Mouse (Mus musculus): Measurements from ENCODE around the gene Sh3gl2.

Gene Sh3gl2

GRCm38 (mm10) chr4:85305912-85306573 lies 101.1 kb downstream of the Sh3gl2 start:
- no peak for DNase-seq (ENCODE audit: low spot score)

- DNase-seq (ENCODE audit: low spot score), result no peak
These were observed 114.2 kb downstream of the Sh3gl2 start for GRCm38 (mm10) chr4:85319092-85319491.

- DNase-seq (ENCODE audit: low spot score), result no peak
These were observed 120.5 kb downstream of the Sh3gl2 start for GRCm38 (mm10) chr4:85325454-85325853.

GRCm38 (mm10) chr4:85326052-85326451 lies 121.1 kb downstream of the Sh3gl2 start:
- DNase-seq (ENCODE audit: low spot score), result no peak

- DNase-seq (ENCODE audit: low spot score), result no peak
These were observed 129.8 kb downstream of the Sh3gl2 start for GRCm38 (mm10) chr4:85334688-85335200.

GRCm38 (mm10) chr4:85336356-85336755 lies 131.4 kb downstream of the Sh3gl2 start:
- DNase-seq (ENCODE audit: low spot score), result no peak

GRCm38 (mm10) chr4:85339126-85339525 lies 134.2 kb downstream of the Sh3gl2 start:
- DNase-seq (ENCODE audit: low spot score), result no peak

- DNase-seq (ENCODE audit: low spot score), result no peak
These were observed 135.8 kb downstream of the Sh3gl2 start for GRCm38 (mm10) chr4:85340686-85341085.

GRCm38 (mm10) chr4:85345911-85346310 lies 141.0 kb downstream of the Sh3gl2 start:
- DNase-seq (ENCODE audit: low spot score), result no peak

GRCm38 (mm10) chr4:85348079-85348643 lies 143.2 kb downstream of the Sh3gl2 start:
- no peak for DNase-seq (ENCODE audit: low spot score)

GRCm38 (mm10) chr4:85362661-85363060 lies 157.7 kb downstream of the Sh3gl2 start:
- DNase-seq (ENCODE audit: low spot score), result no peak

GRCm38 (mm10) chr4:85363205-85363604 lies 158.3 kb downstream of the Sh3gl2 start:
- no peak for DNase-seq (ENCODE audit: low spot score)

- no peak for DNase-seq (ENCODE audit: low spot score)
These were observed 166.1 kb downstream of the Sh3gl2 start for GRCm38 (mm10) chr4:85371036-85371435.

- no peak for DNase-seq (ENCODE audit: low spot score)
These were observed 169.9 kb downstream of the Sh3gl2 start for GRCm38 (mm10) chr4:85374801-85375200.

GRCm38 (mm10) chr4:85376187-85376586 lies 171.3 kb downstream of the Sh3gl2 start:
- DNase-seq (ENCODE audit: low spot score), result no peak

GRCm38 (mm10) chr4:85376610-85377009 lies 171.7 kb downstream of the Sh3gl2 start:
- no peak for DNase-seq (ENCODE audit: low spot score)

- no peak for DNase-seq (ENCODE audit: low spot score)
These were observed 180.3 kb downstream of the Sh3gl2 start for GRCm38 (mm10) chr4:85385241-85385640.

- no peak for DNase-seq (ENCODE audit: low spot score)
These were observed 182.8 kb downstream of the Sh3gl2 start for GRCm38 (mm10) chr4:85387676-85388075.

GRCm38 (mm10) chr4:85391795-85392194 lies 186.9 kb downstream of the Sh3gl2 start:
- DNase-seq (ENCODE audit: low spot score), result peak; percentile 41

- DNase-seq (ENCODE audit: low spot score), result no peak
These were observed 193.8 kb downstream of the Sh3gl2 start for GRCm38 (mm10) chr4:85398765-85399164.

GRCm38 (mm10) chr4:85402823-85403222 lies 197.9 kb downstream of the Sh3gl2 start:
- DNase-seq (ENCODE audit: low spot score), result peak; percentile 88

GRCm38 (mm10) chr4:85404424-85405194 lies 199.7 kb downstream of the Sh3gl2 start:
- peak; percentile 90 for DNase-seq (ENCODE audit: low spot score)

GRCm38 (mm10) chr4:85405276-85405675 lies 200.3 kb downstream of the Sh3gl2 start:
- DNase-seq (ENCODE audit: low spot score), result no peak

Measured in embryo, embryonic 10.5 days (tissue).